Mouse (Mus musculus): ENCODE data around the gene Frmd5. TPM values are rescaled to one million over a fixed set of nuclear protein-coding genes. Genes with fewer than 3 reads are reported as not detected.
"Not testable (repeated sequence)": the region's sequence is repeated elsewhere in the genome, so short reads cannot be mapped to it uniquely, and the experiment has no call there.

Frmd5 gene
- total and polyA plus RNA-seq, 2 experiments from 2014 or later, result 14.6 to 39.7 TPM

DNA sequence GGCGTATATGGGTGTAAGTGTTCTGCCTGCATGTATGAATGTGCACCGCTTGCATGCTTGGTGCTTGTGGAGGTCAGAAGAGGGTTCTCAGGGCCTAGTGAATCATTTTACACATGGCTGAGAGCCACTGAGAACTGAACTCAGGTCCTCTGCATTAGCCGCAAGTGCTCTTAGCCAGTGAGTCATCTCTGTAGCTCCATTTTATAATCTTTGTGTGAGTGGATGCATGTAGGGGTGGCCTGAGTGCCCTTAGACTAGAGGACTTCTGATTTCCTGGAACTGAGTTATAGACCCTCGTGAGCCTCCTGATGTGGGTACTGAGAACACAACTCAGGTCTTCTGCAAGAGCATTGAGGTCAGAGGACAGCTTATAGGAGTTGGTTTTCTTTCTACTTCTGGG is 292.7 kb downstream of the Frmd5 start:
- Histone ChIP-seq H3K36me3 (ENCODE audit: insufficient read depth, low read length) (no peaks in the 10 kb centered on the region), H3K27me3 (ENCODE audit: insufficient read depth, low read length) (no peaks in the 10 kb centered on the region), H3K27ac (no peak overlapping the region), H3K4me2 (ENCODE audit: low read depth, low read length) (no peak overlapping the region), H3K4me3 (ENCODE audit: low read length) (no peak overlapping the region), H3K9me3 (ENCODE audit: low read length) (no peaks in the 10 kb centered on the region), H3K4me1 (ENCODE audit: insufficient read depth, low read length) (no peaks in the 10 kb centered on the region), H3K9ac (replicated peaks; ENCODE audit: low read length) (no peak overlapping the region; the same call in 1 of the 2 replicates)
- no peak for ATAC-seq
- DNase-seq (ENCODE audit: low spot score), result no peak
- 96% methylated on average over 4 of the region's 4 CpGs for WGBS
- no peak for TF ChIP-seq CTCF (IDR thresholded peaks at IDR 0.05; ENCODE audit: low read depth)

- not testable (repeated sequence) for H3K27ac ChIP-seq; H3K4me2 ChIP-seq (ENCODE audit: low read depth, low read length); H3K9ac ChIP-seq (replicated peaks; ENCODE audit: low read length); H3K27me3 ChIP-seq (ENCODE audit: insufficient read depth, low read length); H3K36me3 ChIP-seq (ENCODE audit: insufficient read depth, low read length); H3K9me3 ChIP-seq (ENCODE audit: low read length); H3K4me3 ChIP-seq (ENCODE audit: low read length); ATAC-seq; DNase-seq (ENCODE audit: low spot score); H3K4me1 ChIP-seq (ENCODE audit: insufficient read depth, low read length)
- 94% methylated on average over 4 of the region's 5 CpGs for WGBS
These were observed 293.7 kb downstream of the Frmd5 start for GRCm38 (mm10) chr2:121512991-121513765.

DNA sequence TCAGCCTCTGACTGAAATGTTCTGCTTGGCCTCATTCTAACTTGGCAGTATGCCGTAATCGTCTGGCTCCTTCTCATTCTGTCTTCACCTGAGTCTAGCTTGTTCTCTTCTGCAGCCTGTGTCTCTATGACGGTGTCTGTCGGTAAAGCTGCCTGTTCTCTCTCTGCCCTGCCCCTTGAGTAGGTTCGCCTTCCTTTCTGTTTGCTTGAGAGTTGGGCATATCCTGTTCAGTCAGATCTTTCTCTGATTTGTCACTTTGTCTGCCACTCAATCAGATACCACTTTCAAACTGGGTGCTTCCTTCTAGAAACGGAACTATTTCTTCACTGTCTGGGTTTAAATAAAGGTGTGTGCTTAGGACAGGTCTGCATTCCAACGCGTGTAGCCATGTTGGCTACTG is 295.5 kb downstream of the Frmd5 start:
- TF ChIP-seq CTCF (IDR thresholded peaks at IDR 0.05; ENCODE audit: low read depth), result no peak
- no peak overlapping the region for H3K27ac ChIP-seq
- no peak overlapping the region for H3K4me3 ChIP-seq (ENCODE audit: low read length)
- 92% methylated on average over 8 of the region's 8 CpGs for WGBS
- ATAC-seq (no peak), DNase-seq (ENCODE audit: low spot score) (no peak)
- no peaks in the 10 kb centered on the region for H3K4me1 ChIP-seq (ENCODE audit: insufficient read depth, low read length)
- H3K36me3 ChIP-seq (ENCODE audit: insufficient read depth, low read length), result no peaks in the 10 kb centered on the region
- H3K27me3 ChIP-seq (ENCODE audit: insufficient read depth, low read length), result no peaks in the 10 kb centered on the region
- H3K9ac ChIP-seq (replicated peaks; ENCODE audit: low read length), result no peak overlapping the region
- no peak overlapping the region for H3K4me2 ChIP-seq (ENCODE audit: low read depth, low read length)
- H3K9me3 ChIP-seq (ENCODE audit: low read length), result no peaks in the 10 kb centered on the region

DNA sequence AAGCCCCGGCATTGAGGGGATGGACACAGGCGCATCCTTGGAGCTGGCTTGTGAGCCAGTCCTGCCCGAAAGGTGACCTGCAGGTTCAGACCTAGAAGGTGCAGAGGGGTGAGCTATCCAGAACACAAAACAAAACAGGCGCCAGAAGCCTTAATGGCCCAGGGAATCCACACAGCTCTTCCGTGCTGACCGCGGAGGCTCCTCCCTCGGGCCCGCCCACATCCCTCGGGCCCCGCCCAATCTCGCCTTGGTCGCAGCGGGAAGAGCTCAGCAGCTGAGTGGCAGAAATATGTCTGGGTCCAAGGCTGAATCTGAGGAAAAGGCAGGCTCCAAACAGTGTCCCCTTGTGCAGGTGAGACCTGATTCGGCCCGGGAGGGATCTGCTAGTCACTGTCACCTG is 297.3 kb downstream of the Frmd5 start:
- H3K36me3 ChIP-seq (ENCODE audit: insufficient read depth, low read length), result no peaks in the 10 kb centered on the region
- no peaks in the 10 kb centered on the region for H3K4me1 ChIP-seq (ENCODE audit: insufficient read depth, low read length)
- no peaks in the 10 kb centered on the region for H3K27me3 ChIP-seq (ENCODE audit: insufficient read depth, low read length)
- 0 out of 2 replicates have a peak, but pooled peaks have one; percentile 62 for ATAC-seq
- H3K27ac ChIP-seq, result no peak overlapping the region
- H3K4me2 ChIP-seq (ENCODE audit: low read depth, low read length), result peak overlapping the region; percentile 54
- no peak for TF ChIP-seq CTCF (IDR thresholded peaks at IDR 0.05; ENCODE audit: low read depth)
- no peaks in the 10 kb centered on the region for H3K9me3 ChIP-seq (ENCODE audit: low read length)
- WGBS, result 25% methylated on average over 16 of the region's 16 CpGs
- H3K4me3 ChIP-seq (ENCODE audit: low read length), result peak overlapping the region; percentile 36
- H3K9ac ChIP-seq (replicated peaks; ENCODE audit: low read length), result peak overlapping the region; percentile 30; the same call in 1 of the 2 replicates
- peak; percentile 61 for DNase-seq (ENCODE audit: low spot score)

- Histone ChIP-seq H3K4me3 (ENCODE audit: low read length) (peak overlapping the region; percentile 53; the same call in 1 of the 2 replicates), H3K4me1 (ENCODE audit: insufficient read depth, low read length) (no peaks in the 10 kb centered on the region), H3K9me3 (ENCODE audit: low read length) (no peaks in the 10 kb centered on the region), H3K9ac (replicated peaks; ENCODE audit: low read length) (no peak overlapping the region; the same call in 1 of the 2 replicates), H3K27me3 (ENCODE audit: insufficient read depth, low read length) (no peaks in the 10 kb centered on the region), H3K27ac (no peak overlapping the region), H3K36me3 (ENCODE audit: insufficient read depth, low read length) (no peaks in the 10 kb centered on the region), H3K4me2 (ENCODE audit: low read depth, low read length) (peak overlapping the region; percentile 63; the same call in 1 of the 2 replicates)
- ATAC-seq (no peak), DNase-seq (ENCODE audit: low spot score) (no peak)
- no peak for TF ChIP-seq CTCF (IDR thresholded peaks at IDR 0.05; ENCODE audit: low read depth)
- WGBS, result 84% methylated on average over 2 of the region's 2 CpGs
These were observed 298.9 kb downstream of the Frmd5 start for GRCm38 (mm10) chr2:121507951-121508330.

DNA sequence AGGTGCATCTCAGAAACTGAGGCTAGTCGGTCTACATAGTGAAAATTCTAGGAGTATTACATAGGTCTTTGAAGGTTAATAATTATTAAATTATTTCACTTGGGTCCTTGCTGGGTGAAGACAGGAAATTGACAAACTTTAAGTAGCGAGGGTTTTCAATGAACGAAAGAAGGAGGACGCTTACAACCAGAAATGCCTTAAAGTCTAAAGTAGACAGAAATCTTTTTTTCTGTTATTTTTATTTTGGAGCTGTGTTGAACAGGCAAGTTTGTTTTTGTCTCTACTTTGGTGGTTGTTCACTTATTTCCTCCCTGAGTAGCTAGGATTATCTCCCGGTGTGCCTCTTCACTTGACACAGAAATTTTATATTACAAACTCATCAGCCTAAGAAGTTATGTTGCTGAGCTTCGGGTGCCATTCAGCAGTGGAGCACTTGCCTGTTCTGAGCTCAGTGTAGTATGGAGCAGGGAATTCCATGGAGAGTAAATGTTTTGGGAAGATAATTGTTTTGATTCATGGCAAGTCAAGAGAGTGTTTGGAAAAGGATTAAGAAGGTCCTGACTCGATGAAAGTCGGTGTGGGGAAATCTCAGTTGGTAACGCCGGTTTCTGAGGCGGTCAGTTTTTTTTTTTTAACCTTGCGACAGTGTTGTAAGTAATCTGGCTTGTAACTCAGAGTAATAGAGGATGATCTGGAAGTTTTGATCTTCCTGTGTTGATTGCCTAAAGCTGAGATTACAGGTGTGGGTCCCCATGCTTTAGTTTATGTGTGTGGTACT is 299.5 kb downstream of the Frmd5 start:
- Histone ChIP-seq H3K27ac (no peak overlapping the region), H3K4me1 (ENCODE audit: insufficient read depth, low read length) (no peaks in the 10 kb centered on the region), H3K4me3 (ENCODE audit: low read length) (peak overlapping the region; percentile 53), H3K36me3 (ENCODE audit: insufficient read depth, low read length) (no peaks in the 10 kb centered on the region), H3K27me3 (ENCODE audit: insufficient read depth, low read length) (no peaks in the 10 kb centered on the region), H3K9me3 (ENCODE audit: low read length) (no peaks in the 10 kb centered on the region), H3K4me2 (ENCODE audit: low read depth, low read length) (peak overlapping the region; percentile 63), H3K9ac (replicated peaks; ENCODE audit: low read length) (peak overlapping the region; percentile 42; the same call in 1 of the 2 replicates)
- no peak for ATAC-seq
- TF ChIP-seq CTCF (IDR thresholded peaks at IDR 0.05; ENCODE audit: low read depth), result no peak
- no peak for DNase-seq (ENCODE audit: low spot score)
- WGBS, result 23% methylated on average over 12 of the region's 12 CpGs

All from hindbrain, postnatal 0 days (tissue).